Mouse (Mus musculus): Measurements from ENCODE around the gene Postn.

The Postn gene

GRCm38 (mm10) chr3:54420189-54420928, 59.5 kb downstream of the Postn start:
- DNase-seq (ENCODE audit: low spot score), result no peak

GRCm38 (mm10) chr3:54420983-54421382, 60.1 kb downstream of the Postn start:
- DNase-seq (ENCODE audit: low spot score), result no peak

- no peak for DNase-seq (ENCODE audit: low spot score)
These were observed 60.8 kb downstream of the Postn start for GRCm38 (mm10) chr3:54421666-54422065.

GRCm38 (mm10) chr3:54424146-54424545, 63.2 kb downstream of the Postn start:
- DNase-seq (ENCODE audit: low spot score), result no peak

- no peak for DNase-seq (ENCODE audit: low spot score)
These were observed 70.8 kb downstream of the Postn start for GRCm38 (mm10) chr3:54431663-54432062.

- DNase-seq (ENCODE audit: low spot score), result no peak
These were observed 71.3 kb downstream of the Postn start for GRCm38 (mm10) chr3:54432167-54432566.

GRCm38 (mm10) chr3:54432605-54433004, 71.7 kb downstream of the Postn start:
- no peak for DNase-seq (ENCODE audit: low spot score)

- DNase-seq (ENCODE audit: low spot score), result no peak
These were observed 73.7 kb downstream of the Postn start for GRCm38 (mm10) chr3:54434571-54434970.

- no peak for DNase-seq (ENCODE audit: low spot score)
These were observed 75.6 kb downstream of the Postn start for GRCm38 (mm10) chr3:54436373-54436964.

All from layer of hippocampus, adult 11-12 months (tissue).